Mouse (Mus musculus) neural tube, embryonic 12.5 days (tissue): ENCODE results near the gene Spire2. TPM values are rescaled to one million over a fixed set of nuclear protein-coding genes. Genes with fewer than 3 reads are reported as not detected.

Source experiments
- ATAC-seq: fragments of 200-750 bp; cut with Nextera tagmentation; 2 replicates; pipeline ENCODE4 v1.8.0; 2017; ENCODE audit warnings: low read depth, mild to moderate bottlenecking, moderate TSS enrichment, moderate library complexity; ENCODE audit not compliant: low FRiP score
- H3K27ac ChIP-seq: fragments of 300-500 bp; sonication (generic); 2 replicates; pipeline ENCODE4 v1.5.1; 2016
- H3K27me3 ChIP-seq: fragments of 300-500 bp; sonication (generic); replicated peaks from 2 replicates; pipeline ENCODE4 v1.6.1; 2016; ENCODE audit warnings: mild to moderate bottlenecking
- H3K36me3 ChIP-seq: fragments of 300-500 bp; sonication (generic); 2 replicates; pipeline ENCODE4 v1.6.1; 2016; ENCODE audit warnings: mild to moderate bottlenecking
- H3K4me1 ChIP-seq: fragments of 300-500 bp; sonication (generic); 2 replicates; pipeline ENCODE4 v1.6.1; 2016
- H3K4me2 ChIP-seq: fragments of 300-500 bp; sonication (generic); replicated peaks from 2 replicates; pipeline ENCODE4 v1.6.1; 2016; ENCODE audit warnings: mild to moderate bottlenecking
- H3K4me3 ChIP-seq: fragments of 300-500 bp; sonication (generic); 2 replicates; pipeline ENCODE4 v1.5.1; 2016
- H3K9ac ChIP-seq: fragments of 300-500 bp; sonication (generic); 2 replicates; pipeline ENCODE4 v1.6.1; 2016; ENCODE audit warnings: mild to moderate bottlenecking
- H3K9me3 ChIP-seq: fragments of 300-500 bp; sonication (generic); 2 replicates; pipeline ENCODE4 v1.6.1; 2016; ENCODE audit warnings: mild to moderate bottlenecking
- WGBS: fragments of 180-500 bp; shearing (Covaris S2); methylation state at CpG from one replicate; pipeline ENCODE4 v1.1.7; 2016; 5-methylcytosine and 5-hydroxymethylcytosine counted together
- polyA plus RNA-seq: library from polyadenylated mRNA; unstranded; fragments of >200 nt; fragmentation: Nextera tagmentation; extraction: Ambion mirVana; gene quantifications from 2 replicates; pipeline ENCODE4 v1.2.1, GENCODE M21; 2016

The Spire2 gene
- polyA plus RNA-seq, 1 experiment from 2014 or later: 35.6 TPM

GRCm38 (mm10) chr8:123337475-123337874, 5.0 kb downstream of the Spire2 start:
- ATAC-seq: no peak
- no peak overlapping the region for H3K4me3 ChIP-seq
- no peak overlapping the region for H3K4me2 ChIP-seq
- WGBS: 80% methylated on average over 3 of the region's 3 CpGs
- peaks cover 9% of the 10 kb centered on the region for H3K36me3 ChIP-seq
- H3K27me3 ChIP-seq: no peaks in the 10 kb centered on the region
- no peaks in the 10 kb centered on the region for H3K9me3 ChIP-seq
- no peak overlapping the region for H3K9ac ChIP-seq
- peaks cover 17% of the 10 kb centered on the region for H3K4me1 ChIP-seq
- H3K27ac ChIP-seq: no peak overlapping the region

GRCm38 (mm10) chr8:123340071-123340470, 7.6 kb downstream of the Spire2 start:
- no peaks in the 10 kb centered on the region for H3K4me1 ChIP-seq
- no peak overlapping the region for H3K4me2 ChIP-seq
- no peak overlapping the region for H3K4me3 ChIP-seq
- no peak for ATAC-seq
- no peak overlapping the region for H3K27ac ChIP-seq
- no peaks in the 10 kb centered on the region for H3K27me3 ChIP-seq
- 98% methylated on average over 4 of the region's 4 CpGs for WGBS
- H3K9ac ChIP-seq: no peak overlapping the region
- peaks cover 9% of the 10 kb centered on the region for H3K36me3 ChIP-seq
- no peaks in the 10 kb centered on the region for H3K9me3 ChIP-seq

- H3K27ac ChIP-seq: no peak overlapping the region
- H3K9ac ChIP-seq: no peak overlapping the region
- H3K36me3 ChIP-seq: peaks cover 9% of the 10 kb centered on the region
- 91% methylated on average over 27 of the region's 27 CpGs for WGBS
- no peaks in the 10 kb centered on the region for H3K4me1 ChIP-seq
- ATAC-seq: no peak
- no peak overlapping the region for H3K4me2 ChIP-seq
- no peaks in the 10 kb centered on the region for H3K9me3 ChIP-seq
- H3K27me3 ChIP-seq: no peaks in the 10 kb centered on the region
- H3K4me3 ChIP-seq: no peak overlapping the region
Measured at GRCm38 (mm10) chr8:123341040-123342015, 8.8 kb downstream of the Spire2 start.

- ATAC-seq: no peak
- Histone ChIP-seq H3K27me3 (no peaks in the 10 kb centered on the region), H3K4me3 (no peak overlapping the region), H3K27ac (no peak overlapping the region), H3K4me2 (no peak overlapping the region), H3K4me1 (no peaks in the 10 kb centered on the region), H3K9me3 (no peaks in the 10 kb centered on the region), H3K36me3 (peaks cover 9% of the 10 kb centered on the region), H3K9ac (no peak overlapping the region)
- 88% methylated on average over 8 of the region's 8 CpGs for WGBS
Measured at GRCm38 (mm10) chr8:123342253-123342652, 9.7 kb downstream of the Spire2 start.

GRCm38 (mm10) chr8:123342911-123343310, 10.4 kb downstream of the Spire2 start:
- ATAC-seq: no peak
- no peaks in the 10 kb centered on the region for H3K27me3 ChIP-seq
- no peaks in the 10 kb centered on the region for H3K4me1 ChIP-seq
- H3K27ac ChIP-seq: no peak overlapping the region
- H3K9me3 ChIP-seq: no peaks in the 10 kb centered on the region
- no peak overlapping the region for H3K9ac ChIP-seq
- peaks cover 9% of the 10 kb centered on the region for H3K36me3 ChIP-seq
- H3K4me2 ChIP-seq: no peak overlapping the region
- 81% methylated on average over 7 of the region's 7 CpGs for WGBS
- H3K4me3 ChIP-seq: no peak overlapping the region

GRCm38 (mm10) chr8:123343422-123343821, 10.9 kb downstream of the Spire2 start:
- H3K9me3 ChIP-seq: no peaks in the 10 kb centered on the region
- no peak overlapping the region for H3K9ac ChIP-seq
- no peaks in the 10 kb centered on the region for H3K4me1 ChIP-seq
- 91% methylated on average over 12 of the region's 12 CpGs for WGBS
- no peaks in the 10 kb centered on the region for H3K27me3 ChIP-seq
- H3K4me2 ChIP-seq: no peak overlapping the region
- ATAC-seq: no peak
- peaks cover 10% of the 10 kb centered on the region for H3K36me3 ChIP-seq
- no peak overlapping the region for H3K4me3 ChIP-seq
- H3K27ac ChIP-seq: no peak overlapping the region

- WGBS: 85% methylated on average over 8 of the region's 8 CpGs
- no peak overlapping the region for H3K9ac ChIP-seq
- no peaks in the 10 kb centered on the region for H3K9me3 ChIP-seq
- ATAC-seq: no peak
- H3K27ac ChIP-seq: no peak overlapping the region
- no peaks in the 10 kb centered on the region for H3K27me3 ChIP-seq
- H3K4me3 ChIP-seq: no peak overlapping the region
- H3K36me3 ChIP-seq: peaks cover 6% of the 10 kb centered on the region
- no peak overlapping the region for H3K4me2 ChIP-seq
- H3K4me1 ChIP-seq: no peaks in the 10 kb centered on the region
Measured at GRCm38 (mm10) chr8:123345135-123345534, 12.6 kb downstream of the Spire2 start.

GRCm38 (mm10) chr8:123345856-123346255, 13.3 kb downstream of the Spire2 start:
- ATAC-seq: no peak
- H3K36me3 ChIP-seq: peaks cover 5% of the 10 kb centered on the region
- H3K9me3 ChIP-seq: no peaks in the 10 kb centered on the region
- H3K27me3 ChIP-seq: no peaks in the 10 kb centered on the region
- 90% methylated on average over 6 of the region's 6 CpGs for WGBS
- no peak overlapping the region for H3K4me2 ChIP-seq
- no peak overlapping the region for H3K9ac ChIP-seq
- no peak overlapping the region for H3K4me3 ChIP-seq
- no peak overlapping the region for H3K27ac ChIP-seq
- no peaks in the 10 kb centered on the region for H3K4me1 ChIP-seq

GRCm38 (mm10) chr8:123347293-123347692, 14.8 kb downstream of the Spire2 start:
- ATAC-seq: no peak
- H3K4me3 ChIP-seq: no peak overlapping the region
- no peak overlapping the region for H3K9ac ChIP-seq
- H3K27me3 ChIP-seq: no peaks in the 10 kb centered on the region
- H3K4me1 ChIP-seq: peaks cover 2% of the 10 kb centered on the region; the same call in 1 of the 2 replicates
- no peaks in the 10 kb centered on the region for H3K9me3 ChIP-seq
- H3K27ac ChIP-seq: no peak overlapping the region
- H3K36me3 ChIP-seq: peaks cover 5% of the 10 kb centered on the region; the same call in 1 of the 2 replicates
- WGBS: 78% methylated on average over 2 of the region's 2 CpGs
- no peak overlapping the region for H3K4me2 ChIP-seq

GRCm38 (mm10) chr8:123348237-123348843, 15.8 kb downstream of the Spire2 start:
- Histone ChIP-seq H3K9ac (0 out of 2 replicates have a peak overlapping the region, but pooled peaks have one; percentile 3), H3K9me3 (no peaks in the 10 kb centered on the region), H3K27ac (no peak overlapping the region), H3K27me3 (no peaks in the 10 kb centered on the region), H3K4me2 (no peak overlapping the region), H3K4me1 (peaks cover 5% of the 10 kb centered on the region; the same call in 1 of the 2 replicates), H3K36me3 (peaks cover 5% of the 10 kb centered on the region; the same call in 1 of the 2 replicates), H3K4me3 (no peak overlapping the region)
- WGBS: 67% methylated on average over 9 of the region's 9 CpGs
- ATAC-seq: no peak

GRCm38 (mm10) chr8:123349073-123349472, 16.6 kb downstream of the Spire2 start:
- H3K4me1 ChIP-seq: peaks cover 5% of the 10 kb centered on the region; the same call in 1 of the 2 replicates
- H3K9me3 ChIP-seq: no peaks in the 10 kb centered on the region
- WGBS: 94% methylated on average over 4 of the region's 4 CpGs
- H3K9ac ChIP-seq: no peak overlapping the region
- H3K4me3 ChIP-seq: no peak overlapping the region
- no peak overlapping the region for H3K27ac ChIP-seq
- no peak for ATAC-seq
- peaks cover 5% of the 10 kb centered on the region; the same call in 1 of the 2 replicates for H3K36me3 ChIP-seq
- H3K4me2 ChIP-seq: no peak overlapping the region
- H3K27me3 ChIP-seq: no peaks in the 10 kb centered on the region

GRCm38 (mm10) chr8:123352118-123352517, 19.6 kb downstream of the Spire2 start:
- H3K4me2 ChIP-seq: no peak overlapping the region
- H3K4me1 ChIP-seq: peaks cover 5% of the 10 kb centered on the region; the same call in 1 of the 2 replicates
- peaks cover 15% of the 10 kb centered on the region for H3K36me3 ChIP-seq
- ATAC-seq: no peak
- H3K4me3 ChIP-seq: no peak overlapping the region
- no peaks in the 10 kb centered on the region for H3K27me3 ChIP-seq
- H3K9ac ChIP-seq: no peak overlapping the region
- H3K27ac ChIP-seq: no peak overlapping the region
- WGBS: 85% methylated on average over 12 of the region's 12 CpGs
- no peaks in the 10 kb centered on the region for H3K9me3 ChIP-seq
